Mouse (Mus musculus) CH12.LX (cell line): Measurements from ENCODE around the gene Ppp1r16b. TPM values are rescaled to one million over a fixed set of nuclear protein-coding genes. Genes with fewer than 3 reads are reported as not detected.
A peak's percentile ranks its signal among the peaks of the same experiment; 100 is the strongest.

Source experiments
- DNase-seq: peaks from one replicate; pipeline ENCODE4 v3.0.0-alpha.2; 2013; ENCODE audit errors: extremely low read depth
- H3K27ac ChIP-seq: 2 replicates; pipeline ENCODE4 v1.5.1; 2012; ENCODE audit warnings: low read depth, mild to moderate bottlenecking, control low read depth, moderate library complexity; ENCODE audit not compliant: insufficient read depth
- H3K27me3 ChIP-seq: replicated peaks from 2 replicates; pipeline ENCODE3; 2012; ENCODE audit warnings: inconsistent platforms
- H3K36me3 ChIP-seq, 2 experiments: replicated peaks in 1 of 2; 2 replicates each; pipeline versions ENCODE3 to v1.6.1; 2012; ENCODE audit warnings: inconsistent platforms in 1 of 2, low read length in 1 of 2, mild to moderate bottlenecking in 1 of 2, mixed read lengths in 1 of 2, moderate library complexity in 1 of 2; ENCODE audit not compliant: control insufficient read depth in 1 of 2, insufficient read depth in 1 of 2
- H3K4me1 ChIP-seq, 2 experiments: 2 replicates each; pipeline ENCODE4 v1.6.1; 2012; ENCODE audit warnings: inconsistent platforms in 1 of 2, moderate library complexity in 1 of 2; ENCODE audit not compliant: insufficient read depth in 2 of 2, control insufficient read depth in 1 of 2
- H3K4me2 ChIP-seq: 2 replicates; pipeline ENCODE4 v1.6.1; 2012; ENCODE audit warnings: low read depth, mild to moderate bottlenecking, control low read depth; ENCODE audit not compliant: poor library complexity, insufficient read depth, severe bottlenecking
- H3K4me3 ChIP-seq, 3 experiments: fragments of 150-350 bp in 1 of 3; sonication (generic) in 1 of 3; replicated peaks in 1 of 3; 2 replicates each; pipeline versions ENCODE3 to v1.5.1; 2011 to 2012; ENCODE audit warnings: low read depth in 2 of 3, low read length in 2 of 3, mild to moderate bottlenecking in 2 of 3, moderate library complexity in 2 of 3, control low read depth in 1 of 3, improper control_type of control experiment in 1 of 3, inconsistent platforms in 1 of 3, mixed read lengths in 1 of 3; ENCODE audit not compliant: poor library complexity in 1 of 3
- H3K79me2 ChIP-seq: replicated peaks from 2 replicates; pipeline ENCODE4 v1.6.1; 2012; ENCODE audit warnings: mild to moderate bottlenecking, moderate library complexity; ENCODE audit not compliant: control insufficient read depth, poor library complexity, insufficient read depth, severe bottlenecking; ENCODE audit errors: extremely low read depth
- H3K9ac ChIP-seq: 2 replicates; pipeline ENCODE4 v1.6.1; 2012; ENCODE audit warnings: low read depth, mild to moderate bottlenecking, control low read depth, moderate library complexity; ENCODE audit not compliant: insufficient read depth
- H3K9me3 ChIP-seq: replicated peaks from 2 replicates; pipeline ENCODE3; 2012; ENCODE audit warnings: low read length, inconsistent platforms, mixed read lengths
- BHLHE40 ChIP-seq: IDR thresholded peaks from 2 replicates; pipeline ENCODE4 v1.6.1; 2011; ENCODE audit warnings: mild to moderate bottlenecking, low read depth, low read length, improper control_type of control experiment
- CHD1 ChIP-seq: IDR thresholded peaks from 2 replicates; pipeline ENCODE4 v1.6.1; 2012; ENCODE audit warnings: low read depth, low read length, improper control_type of control experiment, inconsistent platforms
- E2F4 ChIP-seq: IDR thresholded peaks from 2 replicates; pipeline ENCODE4 v1.6.1; 2011; ENCODE audit warnings: low read depth, low read length, improper control_type of control experiment; ENCODE audit not compliant: insufficient replicate concordance
- EP300 ChIP-seq: IDR thresholded peaks from 2 replicates; pipeline ENCODE4 v1.6.1; 2011; ENCODE audit warnings: low read length, improper control_type of control experiment
- ETS1 ChIP-seq: conservative IDR thresholded peaks from 2 replicates; pipeline ENCODE4 v1.6.1; 2012; ENCODE audit warnings: low read depth, mild to moderate bottlenecking, inconsistent platforms, low read length, improper control_type of control experiment, moderate library complexity
- IRF4 ChIP-seq: IDR thresholded peaks from 2 replicates; pipeline ENCODE4 v1.6.1; 2014; ENCODE audit warnings: low read depth, mild to moderate bottlenecking, inconsistent platforms, low read length, improper control_type of control experiment
- MAX ChIP-seq: IDR thresholded peaks from 2 replicates; pipeline ENCODE4 v1.6.1; 2011; ENCODE audit warnings: low read length, improper control_type of control experiment
- MAZ ChIP-seq: IDR thresholded peaks from 2 replicates; pipeline ENCODE4 v1.6.1; 2012; ENCODE audit warnings: low read depth, mild to moderate bottlenecking, inconsistent platforms, low read length, improper control_type of control experiment, moderate library complexity
- MEF2A ChIP-seq: IDR thresholded peaks from 2 replicates; pipeline ENCODE4 v1.6.1; 2014; ENCODE audit warnings: low read depth, mild to moderate bottlenecking, inconsistent platforms, low read length, improper control_type of control experiment, borderline replicate concordance
- MXI1 ChIP-seq: IDR thresholded peaks from 2 replicates; pipeline ENCODE4 v1.6.1; 2011; ENCODE audit warnings: mild to moderate bottlenecking, low read depth, low read length, improper control_type of control experiment
- MYC ChIP-seq: IDR thresholded peaks from 2 replicates; pipeline ENCODE4 v1.6.1; 2011; ENCODE audit warnings: low read depth, mild to moderate bottlenecking, improper control_type of control experiment, low read length
- NELFE ChIP-seq: IDR thresholded peaks from 2 replicates; pipeline ENCODE4 v1.6.1; 2011; ENCODE audit warnings: low read depth, low read length, improper control_type of control experiment
- POLR2A ChIP-seq: IDR thresholded peaks from 2 replicates; pipeline ENCODE4 v1.6.1; 2011; ENCODE audit warnings: low read depth, mild to moderate bottlenecking, improper control_type of control experiment, low read length
- POLR2AphosphoS2 ChIP-seq: IDR thresholded peaks from 2 replicates; pipeline ENCODE4 v1.6.1; 2011; ENCODE audit warnings: low read depth, low read length, improper control_type of control experiment
- TCF12 ChIP-seq: IDR thresholded peaks from 2 replicates; pipeline ENCODE4 v1.6.1; 2014; ENCODE audit warnings: low read depth, mild to moderate bottlenecking, inconsistent platforms, low read length, improper control_type of control experiment
- UBTF ChIP-seq: IDR thresholded peaks from 2 replicates; pipeline ENCODE4 v1.6.1; 2012; ENCODE audit warnings: low read depth, mild to moderate bottlenecking, inconsistent platforms, low read length, improper control_type of control experiment, moderate library complexity
- USF1 ChIP-seq: IDR thresholded peaks from 2 replicates; pipeline ENCODE4 v1.6.1; 2014; ENCODE audit warnings: low read depth, mild to moderate bottlenecking, inconsistent platforms, low read length, improper control_type of control experiment
- dilution Hi-C: fragments of 300-500 bp; cut with MboI; formaldehyde crosslinking; loops from 2 replicates; pipeline ENCODE4 v1.14.3; 2020; ENCODE audit warnings: low sequenced_read_pairs; ENCODE audit not compliant: extremely low pct_unique_long_range_greater_than_20kb, extremely low pct_ligation_motif_present
- in situ Hi-C: fragments of 300-500 bp; cut with MboI; formaldehyde crosslinking; loops from 3 replicates; pipeline ENCODE4 v1.14.3; 2019; ENCODE audit warnings: low sequenced_read_pairs, low pct_ligation_motif_present, low pct_unique_long_range_greater_than_20kb, mixed read lengths
- polyA plus RNA-seq: library from polyadenylated mRNA; unstranded; fragments of >175 nt; gene quantifications from 2 replicates; pipeline ENCODE4 v1.2.1, GENCODE M21; 2012; ENCODE audit warnings: low read depth; ENCODE audit not compliant: insufficient read length
- total RNA-seq, 2 experiments: library from RNA; depleted of rRNA; stranded (reverse); fragments of 300-350 nt in 1 of 2; fragments of >200 nt in 1 of 2; gene quantifications; 2 replicates each; pipeline ENCODE4 v1.2.3; 2012 to 2014

Gene Ppp1r16b
- total and polyA plus RNA-seq, 3 experiments, result 37.7 to 55.7 (median 52.0) TPM

- Histone ChIP-seq H3K4me2 (no peak overlapping the region), H3K27ac (no peak overlapping the region), H3K9ac (no peak overlapping the region), H3K4me3 (no peak overlapping the region), H3K79me2 (peaks cover 51% of the 10 kb centered on the region), H3K9me3 (no peaks in the 10 kb centered on the region), H3K27me3 (no peaks in the 10 kb centered on the region), H3K4me1 (peaks cover 36 to 100% of the 10 kb centered on the region in 2 experiments), H3K36me3 (peaks cover 69 to 96% of the 10 kb centered on the region in 2 experiments)
- DNase-seq, result no peak
- TF ChIP-seq POLR2AphosphoS2 (no peak), UBTF (no peak), EP300 (peak; percentile 46; the same call in 1 of the 2 replicates), MAZ (no peak), POLR2A (no peak), ETS1 (peak; percentile 39), MEF2A (0 out of 2 replicates have a peak, but pooled peaks have one; percentile 35), MYC (0 out of 2 replicates have a peak, but pooled peaks have one; percentile 12), TCF12 (peak; percentile 64), MXI1 (no peak), BHLHE40 (peak; percentile 64; the same call in 1 of the 2 replicates), IRF4 (no peak), MAX (peak; percentile 64; the same call in 1 of the 2 replicates), CHD1 (no peak), USF1 (no peak; the same call in 1 of the 2 replicates), NELFE (no peak)
- dilution Hi-C loops (no loop called here), in situ Hi-C loops (loop anchor here (10.0 kb wide), 1 partner anchor 47 kb away; the partner anchor contains the start of gene Ppp1r16b)
These were observed 46.9 kb downstream of the Ppp1r16b start for GRCm38 (mm10) chr2:158711929-158712751.

- Histone ChIP-seq H3K79me2 (peaks cover 29% of the 10 kb centered on the region), H3K4me2 (no peak overlapping the region), H3K36me3 (peaks cover 45 to 74% of the 10 kb centered on the region in 2 experiments), H3K4me3 (no peak overlapping the region), H3K4me1 (peaks cover 39 to 98% of the 10 kb centered on the region in 2 experiments)
- DNase-seq, result no peak
- in situ Hi-C loops, result loop anchor here (10.0 kb wide), 1 partner anchor 50 kb away; the partner anchor contains the start of gene Ppp1r16b
- TF ChIP-seq POLR2A (0 out of 2 replicates have a peak, but pooled peaks have one; percentile 2), E2F4 (no peak)
- TF ChIP-seq, all 38 proteins: peak for 1
- no peak overlapping the region for H3K9ac ChIP-seq
- dilution Hi-C loops, result no loop called here
- no peaks in the 10 kb centered on the region for H3K9me3 ChIP-seq
- H3K27me3 ChIP-seq, result no peaks in the 10 kb centered on the region
- peak overlapping the region; percentile 40 for H3K27ac ChIP-seq
These were observed 49.6 kb downstream of the Ppp1r16b start for GRCm38 (mm10) chr2:158714826-158715225.
